Mouse (Mus musculus): ENCODE data around the gene Uqcc2. TPM values are rescaled to one million over a fixed set of nuclear protein-coding genes. Genes with fewer than 3 reads are reported as not detected.
A peak's percentile ranks its signal among the peaks of the same experiment; 100 is the strongest.

Gene Uqcc2
- polyA plus RNA-seq, 1 experiment from 2014 or later = 349 TPM

- H3K9ac ChIP-seq (replicated peaks; ENCODE audit: low read depth, low read length) = no peak overlapping the region
- no peaks in the 10 kb centered on the region for H3K27me3 ChIP-seq (ENCODE audit: control insufficient read depth, insufficient read depth, low read length)
- 0 out of 2 replicates have a peak overlapping the region, but pooled peaks have one; percentile 4 for H3K4me2 ChIP-seq (ENCODE audit: low read depth, low read length)
- H3K4me3 ChIP-seq (ENCODE audit: low read depth, low read length) = no peak overlapping the region
- H3K9me3 ChIP-seq (ENCODE audit: control insufficient read depth, low read length) = no peaks in the 10 kb centered on the region
- ATAC-seq (ENCODE audit: low read depth) = peak; percentile 54
- H3K36me3 ChIP-seq (ENCODE audit: control insufficient read depth, insufficient read depth, low read length) = no peaks in the 10 kb centered on the region
- peaks cover 10% of the 10 kb centered on the region; the same call in 1 of the 2 replicates for H3K4me1 ChIP-seq (ENCODE audit: control insufficient read depth, insufficient read depth, low read length)
- H3K27ac ChIP-seq (ENCODE audit: low read depth, low read length) = 0 out of 2 replicates have a peak overlapping the region, but pooled peaks have one; percentile 23
- WGBS = 36% methylated on average over 8 of the region's 8 CpGs
Measured at GRCm38 (mm10) chr17:27165054-27165773, 31.5 kb upstream of the Uqcc2 start.

- no peaks in the 10 kb centered on the region for H3K36me3 ChIP-seq (ENCODE audit: control insufficient read depth, insufficient read depth, low read length)
- no peaks in the 10 kb centered on the region for H3K27me3 ChIP-seq (ENCODE audit: control insufficient read depth, insufficient read depth, low read length)
- 71% methylated on average over 4 of the region's 4 CpGs for WGBS
- no peak overlapping the region for H3K9ac ChIP-seq (replicated peaks; ENCODE audit: low read depth, low read length)
- H3K4me3 ChIP-seq (ENCODE audit: low read depth, low read length) = no peak overlapping the region
- no peaks in the 10 kb centered on the region for H3K9me3 ChIP-seq (ENCODE audit: control insufficient read depth, low read length)
- peaks cover 10% of the 10 kb centered on the region; the same call in 1 of the 2 replicates for H3K4me1 ChIP-seq (ENCODE audit: control insufficient read depth, insufficient read depth, low read length)
- H3K27ac ChIP-seq (ENCODE audit: low read depth, low read length) = no peak overlapping the region
- H3K4me2 ChIP-seq (ENCODE audit: low read depth, low read length) = no peak overlapping the region
- ATAC-seq (ENCODE audit: low read depth) = no peak
Measured at GRCm38 (mm10) chr17:27160905-27161304, 27.2 kb upstream of the Uqcc2 start.

DNA sequence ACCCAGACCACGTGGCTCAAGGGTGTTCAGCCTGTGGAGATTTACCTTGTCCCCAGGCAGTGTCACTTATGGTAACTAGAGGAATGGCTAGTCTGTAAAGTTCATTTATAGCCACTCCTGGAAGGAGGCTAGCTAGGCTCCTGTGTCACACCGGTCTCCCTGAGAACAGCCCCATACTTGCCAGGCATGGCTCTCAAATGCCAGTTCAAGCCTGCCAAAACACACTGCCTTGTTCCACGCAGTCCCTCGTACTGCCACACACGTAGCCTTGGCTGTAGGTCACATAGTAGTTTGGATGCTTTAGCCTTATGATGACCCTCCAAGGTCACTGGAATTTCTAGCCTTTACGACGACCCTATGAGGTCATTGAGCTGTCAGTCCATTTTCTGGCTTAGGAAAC lies 25.5 kb upstream of the Uqcc2 start:
- ATAC-seq (ENCODE audit: low read depth) = no peak
- Histone ChIP-seq H3K27me3 (ENCODE audit: control insufficient read depth, insufficient read depth, low read length) (no peaks in the 10 kb centered on the region), H3K9ac (replicated peaks; ENCODE audit: low read depth, low read length) (no peak overlapping the region), H3K4me1 (ENCODE audit: control insufficient read depth, insufficient read depth, low read length) (peaks cover 6% of the 10 kb centered on the region; the same call in 1 of the 2 replicates), H3K4me3 (ENCODE audit: low read depth, low read length) (no peak overlapping the region), H3K4me2 (ENCODE audit: low read depth, low read length) (no peak overlapping the region), H3K9me3 (ENCODE audit: control insufficient read depth, low read length) (no peaks in the 10 kb centered on the region), H3K36me3 (ENCODE audit: control insufficient read depth, insufficient read depth, low read length) (no peaks in the 10 kb centered on the region), H3K27ac (ENCODE audit: low read depth, low read length) (no peak overlapping the region)
- WGBS = 83% methylated on average over 7 of the region's 7 CpGs

- 91% methylated on average over 6 of the region's 6 CpGs for WGBS
Measured at GRCm38 (mm10) chr17:27158439-27158838, 24.7 kb upstream of the Uqcc2 start.

DNA sequence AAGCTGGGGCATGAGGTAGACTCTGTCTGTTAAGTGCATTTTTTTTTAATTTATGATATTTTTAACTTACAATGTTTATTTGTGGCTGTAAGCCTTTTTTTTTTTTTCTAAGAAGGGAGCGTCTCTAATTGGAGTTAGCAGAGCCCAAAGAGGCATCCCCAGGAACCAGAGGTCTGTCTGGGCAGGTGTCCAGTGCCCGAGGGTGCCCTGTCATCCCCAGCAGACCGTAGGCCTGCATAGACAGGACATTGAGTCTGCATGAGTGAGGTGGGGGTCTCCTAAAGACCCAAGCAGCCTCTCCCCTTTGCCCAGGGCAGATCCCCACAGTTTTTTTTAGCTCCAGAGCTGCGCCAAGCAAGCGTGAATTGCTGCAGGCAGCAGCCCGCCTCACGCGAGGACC lies 22.0 kb upstream of the Uqcc2 start:
- Histone ChIP-seq H3K4me1 (ENCODE audit: control insufficient read depth, insufficient read depth, low read length) (peaks cover 8% of the 10 kb centered on the region; the same call in 1 of the 2 replicates), H3K4me3 (ENCODE audit: low read depth, low read length) (no peak overlapping the region), H3K27ac (ENCODE audit: low read depth, low read length) (no peak overlapping the region), H3K27me3 (ENCODE audit: control insufficient read depth, insufficient read depth, low read length) (no peaks in the 10 kb centered on the region), H3K9me3 (ENCODE audit: control insufficient read depth, low read length) (no peaks in the 10 kb centered on the region), H3K36me3 (ENCODE audit: control insufficient read depth, insufficient read depth, low read length) (no peaks in the 10 kb centered on the region), H3K9ac (replicated peaks; ENCODE audit: low read depth, low read length) (no peak overlapping the region), H3K4me2 (ENCODE audit: low read depth, low read length) (no peak overlapping the region)
- no peak for ATAC-seq (ENCODE audit: low read depth)
- WGBS = 63% methylated on average over 8 of the region's 8 CpGs

More at GRCm38 (mm10) chr17:27158439-27158838, 24.7 kb upstream of the Uqcc2 start:
- H3K4me3 ChIP-seq (ENCODE audit: low read depth, low read length) = no peak overlapping the region
- no peaks in the 10 kb centered on the region for H3K36me3 ChIP-seq (ENCODE audit: control insufficient read depth, insufficient read depth, low read length)
- peaks cover 10% of the 10 kb centered on the region; the same call in 1 of the 2 replicates for H3K4me1 ChIP-seq (ENCODE audit: control insufficient read depth, insufficient read depth, low read length)
- no peaks in the 10 kb centered on the region for H3K9me3 ChIP-seq (ENCODE audit: control insufficient read depth, low read length)
- ATAC-seq (ENCODE audit: low read depth) = no peak
- no peak overlapping the region for H3K27ac ChIP-seq (ENCODE audit: low read depth, low read length)
- no peaks in the 10 kb centered on the region for H3K27me3 ChIP-seq (ENCODE audit: control insufficient read depth, insufficient read depth, low read length)
- H3K9ac ChIP-seq (replicated peaks; ENCODE audit: low read depth, low read length) = no peak overlapping the region
- no peak overlapping the region for H3K4me2 ChIP-seq (ENCODE audit: low read depth, low read length)

DNA sequence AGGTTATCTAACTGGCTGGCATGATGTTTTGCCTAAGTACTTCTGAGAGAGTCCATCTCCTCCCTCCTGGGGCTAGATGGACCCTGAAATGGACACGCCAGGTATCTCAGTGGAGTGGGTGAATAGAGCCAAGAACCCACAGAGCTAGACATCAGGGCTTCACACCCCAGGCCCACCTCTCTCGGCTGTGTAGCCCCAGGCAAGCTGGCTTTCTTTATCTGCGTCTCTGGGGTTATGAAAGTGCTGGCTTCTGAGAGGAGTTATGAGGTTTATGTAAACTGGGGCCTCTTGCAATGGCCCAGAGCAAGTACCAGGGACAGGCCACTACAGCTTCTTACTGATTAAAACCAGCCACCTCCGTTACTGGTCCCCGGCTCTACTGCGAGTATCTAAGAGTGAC lies 21.2 kb upstream of the Uqcc2 start:
- no peak overlapping the region for H3K4me3 ChIP-seq (ENCODE audit: low read depth, low read length)
- ATAC-seq (ENCODE audit: low read depth) = no peak
- WGBS = 75% methylated on average over 6 of the region's 6 CpGs

GRCm38 (mm10) chr17:27154256-27154655 lies 20.5 kb upstream of the Uqcc2 start:
- H3K9ac ChIP-seq (replicated peaks; ENCODE audit: low read depth, low read length) = no peak overlapping the region
- no peak for ATAC-seq (ENCODE audit: low read depth)
- 82% methylated on average over 14 of the region's 14 CpGs for WGBS
- H3K4me3 ChIP-seq (ENCODE audit: low read depth, low read length) = no peak overlapping the region
- no peaks in the 10 kb centered on the region for H3K9me3 ChIP-seq (ENCODE audit: control insufficient read depth, low read length)
- H3K4me2 ChIP-seq (ENCODE audit: low read depth, low read length) = no peak overlapping the region
- H3K27me3 ChIP-seq (ENCODE audit: control insufficient read depth, insufficient read depth, low read length) = no peaks in the 10 kb centered on the region
- H3K27ac ChIP-seq (ENCODE audit: low read depth, low read length) = no peak overlapping the region
- no peaks in the 10 kb centered on the region for H3K36me3 ChIP-seq (ENCODE audit: control insufficient read depth, insufficient read depth, low read length)
- H3K4me1 ChIP-seq (ENCODE audit: control insufficient read depth, insufficient read depth, low read length) = peaks cover 11% of the 10 kb centered on the region; the same call in 1 of the 2 replicates

More for the DNA sequence above, 21.2 kb upstream of the Uqcc2 start:
- no peak overlapping the region for H3K9ac ChIP-seq (replicated peaks; ENCODE audit: low read depth, low read length)
- H3K27me3 ChIP-seq (ENCODE audit: control insufficient read depth, insufficient read depth, low read length) = no peaks in the 10 kb centered on the region
- H3K9me3 ChIP-seq (ENCODE audit: control insufficient read depth, low read length) = no peaks in the 10 kb centered on the region
- no peak overlapping the region for H3K27ac ChIP-seq (ENCODE audit: low read depth, low read length)
- H3K4me1 ChIP-seq (ENCODE audit: control insufficient read depth, insufficient read depth, low read length) = peaks cover 11% of the 10 kb centered on the region; the same call in 1 of the 2 replicates
- H3K4me2 ChIP-seq (ENCODE audit: low read depth, low read length) = no peak overlapping the region
- H3K36me3 ChIP-seq (ENCODE audit: control insufficient read depth, insufficient read depth, low read length) = no peaks in the 10 kb centered on the region

DNA sequence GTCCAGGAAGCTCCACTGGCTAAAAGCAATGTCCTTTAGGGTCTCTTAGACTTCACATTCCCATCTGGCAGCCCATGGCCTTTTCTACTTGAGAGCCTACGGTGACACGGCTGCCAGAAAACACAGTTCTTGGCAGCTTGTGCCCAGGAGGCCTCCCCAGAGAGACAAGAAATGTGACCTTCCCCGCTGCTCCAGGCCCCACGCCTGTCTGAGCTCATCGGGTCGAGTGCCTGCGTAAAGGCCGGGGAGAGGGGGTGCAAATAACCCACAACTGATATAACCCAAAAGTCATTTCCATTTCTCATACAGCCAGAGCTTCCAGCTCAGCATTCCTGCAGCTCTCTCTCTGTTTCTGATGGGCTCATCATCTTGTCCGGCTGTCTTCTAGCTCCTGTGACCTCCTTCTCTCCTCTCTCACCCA lies 20.1 kb upstream of the Uqcc2 start:
- no peaks in the 10 kb centered on the region for H3K36me3 ChIP-seq (ENCODE audit: control insufficient read depth, insufficient read depth, low read length)
- no peak for ATAC-seq (ENCODE audit: low read depth)
- WGBS = 59% methylated on average over 9 of the region's 9 CpGs
- H3K27ac ChIP-seq (ENCODE audit: low read depth, low read length) = no peak overlapping the region
- H3K4me1 ChIP-seq (ENCODE audit: control insufficient read depth, insufficient read depth, low read length) = peaks cover 13% of the 10 kb centered on the region; the same call in 1 of the 2 replicates
- no peaks in the 10 kb centered on the region for H3K9me3 ChIP-seq (ENCODE audit: control insufficient read depth, low read length)
- no peak overlapping the region for H3K9ac ChIP-seq (replicated peaks; ENCODE audit: low read depth, low read length)
- no peaks in the 10 kb centered on the region for H3K27me3 ChIP-seq (ENCODE audit: control insufficient read depth, insufficient read depth, low read length)
- no peak overlapping the region for H3K4me2 ChIP-seq (ENCODE audit: low read depth, low read length)
- no peak overlapping the region for H3K4me3 ChIP-seq (ENCODE audit: low read depth, low read length)

DNA sequence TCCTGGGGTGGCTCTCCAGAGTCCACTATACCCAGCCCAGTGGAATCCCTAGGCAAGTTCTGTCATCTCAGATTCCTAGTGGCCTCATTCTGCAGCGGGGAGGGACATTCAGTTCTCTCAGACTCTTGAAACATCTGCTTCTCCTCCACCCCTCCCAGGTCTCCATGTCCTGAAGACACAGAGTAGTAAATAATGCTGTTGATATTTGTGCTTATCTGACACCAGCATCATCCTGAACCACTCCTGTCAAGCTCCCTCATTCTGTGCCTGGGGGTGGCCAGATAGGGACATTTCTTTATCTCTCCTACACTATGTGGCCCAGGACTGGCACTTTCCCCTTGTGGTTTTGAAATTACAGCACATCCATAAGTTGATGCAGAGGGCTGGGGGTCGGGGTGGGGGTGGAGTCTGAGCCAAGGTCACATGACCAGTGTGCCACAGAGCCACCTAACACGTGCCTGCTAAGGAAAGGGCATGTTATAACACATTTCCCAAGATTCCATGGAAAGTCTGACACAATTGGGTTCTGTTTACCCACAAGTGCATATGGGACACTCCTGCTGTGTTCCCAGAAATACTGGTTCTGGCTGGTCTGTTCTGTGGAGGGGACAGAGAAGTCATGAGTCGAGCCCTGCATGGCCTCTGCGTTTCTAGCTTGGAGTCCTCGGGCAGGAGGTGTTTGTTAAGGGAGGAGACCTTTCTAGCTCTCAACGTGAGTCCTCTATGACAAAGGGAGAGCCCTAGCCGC lies 19.4 kb upstream of the Uqcc2 start:
- H3K9ac ChIP-seq (replicated peaks; ENCODE audit: low read depth, low read length) = no peak overlapping the region
- H3K4me3 ChIP-seq (ENCODE audit: low read depth, low read length) = no peak overlapping the region
- no peaks in the 10 kb centered on the region for H3K36me3 ChIP-seq (ENCODE audit: control insufficient read depth, insufficient read depth, low read length)
- no peaks in the 10 kb centered on the region for H3K27me3 ChIP-seq (ENCODE audit: control insufficient read depth, insufficient read depth, low read length)
- peaks cover 17% of the 10 kb centered on the region; the same call in 1 of the 2 replicates for H3K4me1 ChIP-seq (ENCODE audit: control insufficient read depth, insufficient read depth, low read length)
- no peak for ATAC-seq (ENCODE audit: low read depth)
- no peak overlapping the region for H3K4me2 ChIP-seq (ENCODE audit: low read depth, low read length)
- 64% methylated on average over 8 of the region's 8 CpGs for WGBS
- no peak overlapping the region for H3K27ac ChIP-seq (ENCODE audit: low read depth, low read length)
- H3K9me3 ChIP-seq (ENCODE audit: control insufficient read depth, low read length) = no peaks in the 10 kb centered on the region

Data from neural tube, embryonic 14.5 days (tissue).